Mouse (Mus musculus) megakaryocyte, embryonic 14.5 days (primary cell): Measurements from ENCODE around the gene Olfr648.

Experiments
- FLI1 ChIP-seq: IDR thresholded peaks from 2 replicates; pipeline ENCODE4 v1.6.1; 2012; ENCODE audit warnings: low read length, inconsistent platforms, mixed read lengths
- GATA1 ChIP-seq: IDR thresholded peaks from 3 replicates; pipeline ENCODE4 v1.6.1; 2012; ENCODE audit warnings: mixed read lengths, low read length, inconsistent platforms, borderline replicate concordance

DNA sequence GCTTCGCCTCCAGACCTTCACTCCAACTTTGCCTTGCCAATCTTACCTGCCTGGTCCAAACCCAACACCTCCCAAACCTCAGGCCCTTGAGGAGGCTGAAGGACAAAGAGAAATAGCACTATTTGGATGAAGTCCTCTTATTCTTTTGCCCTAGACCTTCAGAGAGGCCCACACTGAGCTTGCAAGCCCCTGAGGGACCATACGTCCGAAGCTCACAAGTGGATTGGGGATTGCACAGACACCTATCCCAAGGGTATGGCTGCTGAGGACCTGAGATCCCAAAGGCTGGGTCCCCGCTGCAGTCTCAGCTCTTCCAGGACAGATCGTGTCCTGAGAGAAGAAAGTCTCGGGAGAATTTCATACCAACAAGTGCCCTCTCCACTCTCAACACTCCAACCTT lies 12.7 kb upstream of the Olfr648 start, which contains the start of gene Olfr649:
- no peak for TF ChIP-seq GATA1
- TF ChIP-seq FLI1, result no peak
